Mouse (Mus musculus): ENCODE results near the gene Bace1.

Bace1 gene

GRCm38 (mm10) chr9:45905811-45906237 is 67.4 kb downstream of the Bace1 start:
- peak in 1 of 2 experiments; percentile 35 for DNase-seq (ENCODE audit: low spot score in 2 of 2)

DNA sequence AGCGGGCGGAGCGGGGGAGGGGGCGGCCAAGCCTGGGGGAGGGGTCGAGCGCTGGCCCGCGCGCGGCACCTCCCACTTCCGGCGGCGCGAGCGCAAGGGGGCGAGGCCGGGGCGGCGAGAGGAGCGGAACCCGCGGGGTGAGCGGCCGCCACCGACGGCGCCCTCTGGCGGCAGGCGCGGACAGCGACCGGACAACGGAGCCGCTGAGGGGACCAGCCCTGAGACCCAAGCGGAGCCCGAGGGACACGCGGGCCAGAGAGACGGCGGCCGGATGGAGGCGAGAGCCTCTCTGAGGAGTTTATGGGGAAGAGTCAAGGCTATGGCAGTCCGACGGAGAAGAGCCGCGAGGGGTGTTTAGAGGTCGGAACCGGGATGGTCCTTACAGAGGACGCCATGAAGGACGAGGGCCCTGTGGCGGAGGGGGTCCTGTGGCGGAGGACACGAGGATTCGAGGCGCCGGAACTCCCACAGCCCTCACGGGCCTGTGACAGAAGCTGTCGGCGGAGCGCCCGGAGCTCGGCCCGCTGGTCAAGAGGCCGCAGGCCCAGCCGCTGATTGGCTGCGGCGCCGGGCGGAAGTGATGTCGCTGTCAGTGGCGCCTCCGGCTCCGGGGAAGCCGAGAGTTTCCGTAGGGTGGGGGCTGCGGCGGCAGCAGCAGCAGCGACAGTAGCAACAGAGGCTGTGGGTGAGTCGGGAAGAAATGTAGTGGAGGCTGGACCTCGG is 68.1 kb downstream of the Bace1 start, which contains the start of the genes Pcsk7 and Rnf214:
Gene Pcsk7, plus strand, starts transcription at position 143 of the 723 bp plus-strand sequence.
Gene Rnf214, minus strand, starts transcription at position 557 of the 723 bp plus-strand sequence.
- DNase-seq (ENCODE audit: low spot score in 2 of 2): peak; percentile 80 to 89

GRCm38 (mm10) chr9:45907078-45907428 is 68.7 kb downstream of the Bace1 start:
- DNase-seq (ENCODE audit: low spot score in 2 of 2): peak in 1 of 2 experiments; percentile 41

- no peak for DNase-seq (ENCODE audit: low spot score in 2 of 2)
Measured at GRCm38 (mm10) chr9:45910995-45911394, 72.6 kb downstream of the Bace1 start.

DNA sequence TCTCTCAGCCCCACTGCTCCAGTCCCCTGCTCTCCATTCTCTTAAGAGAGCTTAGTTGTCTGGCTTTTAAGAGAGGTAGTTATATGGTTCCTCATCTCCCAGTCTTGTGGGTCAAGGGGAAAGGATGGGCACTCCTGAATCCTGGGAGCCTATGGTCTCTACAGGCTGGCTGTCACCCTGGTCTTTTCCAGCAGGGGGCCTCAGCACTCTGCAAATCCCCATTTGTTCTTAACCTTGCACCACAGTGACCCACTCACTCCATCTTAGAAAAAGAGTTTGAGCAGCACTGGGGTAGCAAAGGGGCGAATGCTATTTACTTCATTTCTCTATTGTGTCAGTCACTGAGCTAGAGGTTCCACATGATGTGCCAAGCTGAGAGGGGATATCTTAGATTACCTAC is 73.3 kb downstream of the Bace1 start:
- DNase-seq (ENCODE audit: low spot score in 2 of 2): peak in 1 of 2 experiments; percentile 38

All from frontal cortex, postnatal 10 days (tissue).